In the genomic region with DNA sequence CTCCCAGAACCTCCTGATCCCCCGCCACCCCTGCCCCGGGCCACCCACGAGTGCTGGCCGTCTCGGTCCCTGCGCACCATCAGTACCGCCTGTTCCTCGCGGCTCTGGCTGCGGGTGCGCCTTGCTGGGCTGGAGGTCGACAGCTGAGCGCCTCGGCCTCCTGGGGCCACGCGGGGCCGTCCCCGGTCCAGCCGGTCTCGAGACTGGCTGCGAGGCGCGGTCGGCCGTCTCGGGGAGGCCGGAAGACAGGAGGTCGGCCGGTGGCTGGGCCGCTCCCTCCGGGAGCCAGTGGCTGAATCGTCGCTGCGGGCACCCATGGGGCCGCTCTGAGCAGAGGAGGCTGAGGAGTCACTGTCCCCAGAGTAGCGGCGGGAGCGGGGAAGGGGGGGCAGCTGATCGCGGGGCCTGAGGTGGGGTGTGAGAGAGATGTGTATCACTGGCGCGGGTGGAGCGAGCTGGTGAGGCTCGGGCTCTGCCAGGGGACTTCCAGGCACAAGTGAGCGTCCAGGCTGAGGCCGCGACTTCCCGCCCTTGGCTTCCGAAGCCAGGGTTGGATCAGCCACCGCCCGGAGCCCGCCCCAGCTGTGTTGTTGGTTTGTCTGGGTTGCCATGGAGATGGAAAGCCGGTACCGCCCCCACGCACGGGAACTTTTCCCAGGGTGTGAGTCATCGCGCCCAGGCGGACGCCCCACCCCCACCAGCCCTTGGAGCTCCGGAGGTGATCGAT, we compare ENCODE assay signal across 1 mouse cellular context.
A peak's percentile ranks its signal among the peaks of the same experiment; 100 is the strongest.
TF ChIP-seq lines count a peak whose summit lies in the region.

No protein-coding gene starts in this region.

TF ChIP-seq in CH12.LX, 34 proteins besides CTCF, POLR2A, EP300 and RAD21:
- TF ChIP-seq E2F4 (IDR thresholded peaks at IDR 0.05; ENCODE audit: insufficient replicate concordance, low read depth, low read length): no peak
- TF ChIP-seq ELF1 (IDR thresholded peaks at IDR 0.05; ENCODE audit: low read depth, low read length): peak; percentile 72
- peak; percentile 96 for TF ChIP-seq SIN3A (IDR thresholded peaks at IDR 0.05; ENCODE audit: low read length)
- no peak for TF ChIP-seq ZC3H11A (IDR thresholded peaks at IDR 0.05; ENCODE audit: low read depth, low read length)
- no peak for TF ChIP-seq POLR2AphosphoS2 (IDR thresholded peaks at IDR 0.05; ENCODE audit: low read depth, low read length)
- peak; percentile 66; the same call in 1 of the 2 replicates for TF ChIP-seq ZMIZ1 (IDR thresholded peaks at IDR 0.05; ENCODE audit: low read depth, low read length)
- peak; percentile 68; the same call in 1 of the 2 replicates for TF ChIP-seq IRF4 (IDR thresholded peaks at IDR 0.05; ENCODE audit: low read depth, low read length)
- peak; percentile 81 for TF ChIP-seq MAX (IDR thresholded peaks at IDR 0.05; ENCODE audit: low read length)
- TF ChIP-seq MXI1 (IDR thresholded peaks at IDR 0.05; ENCODE audit: low read depth, low read length): peak; percentile 78
- TF ChIP-seq JUN (IDR thresholded peaks at IDR 0.05; ENCODE audit: insufficient read depth, low read depth, low read length): peak; percentile 23; the same call in 1 of the 2 replicates
- peak; percentile 55; the same call in 1 of the 2 replicates for TF ChIP-seq CHD1 (IDR thresholded peaks at IDR 0.05; ENCODE audit: low read depth, low read length)
- peak; percentile 68 for TF ChIP-seq TCF12 (IDR thresholded peaks at IDR 0.05; ENCODE audit: low read depth, low read length)
- TF ChIP-seq BHLHE40 (IDR thresholded peaks at IDR 0.05; ENCODE audit: low read depth, low read length): peak; percentile 96
- TF ChIP-seq KAT2A (IDR thresholded peaks at IDR 0.05; ENCODE audit: insufficient replicate concordance, low read length): 0 out of 2 replicates have a peak, but pooled peaks have one; percentile 51
- 0 out of 2 replicates have a peak, but pooled peaks have one; percentile 22 for TF ChIP-seq RCOR1 (conservative IDR thresholded peaks at IDR 0.05; ENCODE audit: low read depth, low read length)
- peak; percentile 55; the same call in 1 of the 2 replicates for TF ChIP-seq MEF2A (IDR thresholded peaks at IDR 0.05; ENCODE audit: borderline replicate concordance, low read depth, low read length)
- no peak for TF ChIP-seq ZNF384 (IDR thresholded peaks at IDR 0.05; ENCODE audit: low read depth, low read length)
- no peak for TF ChIP-seq USF1 (IDR thresholded peaks at IDR 0.05; ENCODE audit: low read depth, low read length)
- no peak for TF ChIP-seq TBP (conservative IDR thresholded peaks at IDR 0.05; ENCODE audit: low read depth, low read length)
- peak; percentile 49; the same call in 1 of the 2 replicates for TF ChIP-seq NRF1 (IDR thresholded peaks at IDR 0.05; ENCODE audit: low read depth, low read length)
- TF ChIP-seq ETS1 (conservative IDR thresholded peaks at IDR 0.05; ENCODE audit: low read depth, low read length): peak; percentile 82
- TF ChIP-seq CHD2 (IDR thresholded peaks at IDR 0.05; ENCODE audit: low read length): peak; percentile 85
- TF ChIP-seq GABPA (IDR thresholded peaks at IDR 0.05; ENCODE audit: insufficient replicate concordance, low read depth, low read length): no peak
- no peak for TF ChIP-seq ZKSCAN1 (IDR thresholded peaks at IDR 0.05; ENCODE audit: borderline replicate concordance, low read depth, low read length)
- peak; percentile 41 for TF ChIP-seq JUND (conservative IDR thresholded peaks at IDR 0.05; ENCODE audit: low read depth, low read length)
- 0 out of 2 replicates have a peak, but pooled peaks have one; percentile 11 for TF ChIP-seq MAFK (IDR thresholded peaks at IDR 0.05; ENCODE audit: insufficient replicate concordance, low read length)
- no peak; the same call in none of the 2 replicates for TF ChIP-seq HCFC1 (IDR thresholded peaks at IDR 0.05; ENCODE audit: low read depth, low read length)
- no peak for TF ChIP-seq USF2 (conservative IDR thresholded peaks at IDR 0.05; ENCODE audit: low read depth, low read length)
- TF ChIP-seq PAX5 (IDR thresholded peaks at IDR 0.05; ENCODE audit: low read length): no peak
- no peak for TF ChIP-seq NELFE (IDR thresholded peaks at IDR 0.05; ENCODE audit: low read depth, low read length)
- 0 out of 2 replicates have a peak, but pooled peaks have one; percentile 3 for TF ChIP-seq SMC3 (IDR thresholded peaks at IDR 0.05; ENCODE audit: low read depth, low read length)
- peak; percentile 100 for TF ChIP-seq UBTF (IDR thresholded peaks at IDR 0.05; ENCODE audit: low read depth, low read length)
- no peak for TF ChIP-seq MYC (IDR thresholded peaks at IDR 0.05; ENCODE audit: low read depth, low read length)
- TF ChIP-seq MAZ (IDR thresholded peaks at IDR 0.05; ENCODE audit: low read depth, low read length): 0 out of 2 replicates have a peak, but pooled peaks have one; percentile 36
